Mouse (Mus musculus) spleen, adult 2 months (tissue): ENCODE results near the gene Tbc1d14.

Source experiments
- CTCF ChIP-seq: fragments of 200-500 bp; IDR thresholded peaks from 2 replicates; pipeline ENCODE4 v1.5.1; 2011; ENCODE audit warnings: mild to moderate bottlenecking, inconsistent platforms; ENCODE audit not compliant: insufficient read depth, insufficient read length, insufficient replicate concordance; ENCODE audit errors: extremely low read depth
- POLR2A ChIP-seq: fragments of 200-500 bp; IDR thresholded peaks from 2 replicates; pipeline ENCODE4 v1.6.1; 2011; ENCODE audit warnings: low read depth, low read length, inconsistent platforms

GRCm38 (mm10) chr5:36530129-36530751, 62.8 kb downstream of the Tbc1d14 start:
- TF ChIP-seq CTCF: no peak
- no peak for TF ChIP-seq POLR2A
